Mouse (Mus musculus) heart, adult 9 months (tissue): ENCODE data around the gene Tnni2.

ENCODE experiments used
- DNase-seq, 2 experiments: peaks; one replicate each; pipeline ENCODE4 v3.0.0; 2022; ENCODE audit warnings: low spot score in 2 of 2

Gene Tnni2

DNA sequence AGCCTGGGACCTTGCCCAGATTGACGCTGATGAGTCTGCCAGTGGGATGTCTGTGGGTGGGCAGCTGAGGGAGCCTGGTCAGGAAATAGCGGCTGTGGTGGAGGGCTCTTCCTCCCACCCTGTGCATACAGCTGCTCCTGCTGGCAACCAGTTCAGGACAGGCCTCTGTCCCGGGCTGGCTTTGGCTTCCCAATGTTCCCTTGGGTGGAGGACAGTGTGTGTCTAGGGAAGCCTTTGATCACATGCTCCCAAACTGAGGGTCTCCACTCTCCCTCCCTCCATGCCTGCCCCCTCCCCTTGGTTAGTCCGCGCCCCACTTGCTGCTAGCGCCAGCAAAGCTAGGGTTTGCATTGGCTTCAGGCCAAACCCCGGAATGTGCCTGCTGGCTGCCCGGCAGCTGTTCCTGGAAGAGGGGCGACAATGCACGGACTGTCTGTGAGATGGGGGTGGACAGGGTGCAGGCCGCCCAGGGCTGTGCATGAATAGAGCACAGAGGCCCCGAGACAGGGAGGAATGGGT, 11.4 kb upstream of the Tnni2 start:
- DNase-seq, result no peak

- no peak for DNase-seq
Observed at GRCm38 (mm10) chr7:142431106-142431505, 10.5 kb upstream of the Tnni2 start.

DNA sequence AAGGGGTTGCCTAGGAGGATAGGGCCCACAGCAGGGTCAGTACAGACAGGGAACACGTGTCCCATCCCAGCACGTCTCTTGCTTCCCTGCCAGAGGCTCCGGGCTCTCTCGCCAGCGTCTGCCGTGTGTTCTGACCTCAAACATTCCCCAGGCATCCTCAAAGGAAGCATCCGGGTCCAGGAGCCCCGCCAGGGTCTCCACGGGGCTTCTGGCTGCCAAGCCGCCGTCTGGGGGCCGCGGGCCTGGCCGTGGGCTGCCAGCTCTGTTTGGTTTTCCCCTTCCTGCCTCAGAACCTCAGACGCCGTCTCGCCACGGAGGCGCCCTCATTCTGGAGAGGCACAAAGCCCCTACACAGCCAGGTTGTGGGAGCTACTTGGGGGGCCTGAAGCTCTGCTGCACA, 8.0 kb upstream of the Tnni2 start:
- no peak for DNase-seq

DNA sequence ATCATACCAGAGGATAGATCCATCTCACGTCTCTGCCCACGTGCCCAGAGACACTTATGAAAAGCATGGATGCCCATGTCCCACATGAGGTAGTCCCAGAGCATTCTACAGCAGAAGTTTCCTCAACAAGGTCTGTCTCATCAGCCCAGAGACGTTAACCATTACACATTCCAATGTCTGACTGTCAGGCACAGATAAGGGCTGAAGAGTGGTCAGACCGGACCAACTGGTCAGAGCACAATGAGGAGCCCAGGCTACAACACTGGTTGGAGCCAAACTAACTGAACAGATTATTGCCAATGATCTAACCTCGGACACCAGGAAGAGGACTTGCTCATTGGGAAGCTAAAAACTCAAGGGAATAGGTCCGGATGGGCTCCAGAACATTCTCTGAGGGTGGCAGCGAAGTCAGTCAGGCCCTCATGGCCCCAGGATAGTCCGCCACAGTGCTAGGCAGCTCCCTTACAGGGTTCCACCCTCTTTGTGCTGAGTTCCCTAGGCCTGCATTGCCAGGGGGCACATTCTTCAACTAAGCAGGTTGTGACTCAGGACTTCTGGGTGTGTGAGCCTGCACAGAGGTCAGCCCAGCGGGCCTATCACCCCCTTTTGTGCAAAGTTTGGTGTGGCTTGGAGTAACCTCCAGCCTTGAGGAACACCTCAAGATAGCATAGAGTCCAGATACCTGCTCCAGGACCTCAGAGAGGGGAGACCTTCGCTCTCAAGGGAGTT, 7.3 kb upstream of the Tnni2 start, which contains the start of gene Syt8:
Gene Syt8 (plus strand): TSS at position 714 of the 729 bp plus-strand sequence.
- DNase-seq, result no peak

DNA sequence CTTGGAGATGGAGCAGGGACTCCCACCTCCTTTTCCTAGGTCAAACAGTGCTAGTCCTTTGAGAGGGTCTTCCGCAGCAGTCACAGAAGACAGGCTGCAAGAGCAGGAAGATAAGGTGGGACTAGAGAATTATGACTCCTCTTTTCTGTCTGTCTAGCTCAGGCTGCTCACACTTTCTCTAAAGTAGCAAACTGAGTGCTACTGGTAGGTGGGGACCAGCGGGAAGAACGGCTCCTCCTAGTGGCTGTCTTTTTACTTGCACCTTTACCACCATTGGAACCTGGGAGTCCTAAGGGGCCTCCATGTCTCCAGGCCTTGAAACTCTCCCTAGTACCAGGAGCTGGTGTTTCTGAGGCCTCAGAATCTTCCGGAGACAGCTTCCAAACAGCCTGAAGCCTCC, 6.1 kb upstream of the Tnni2 start:
- DNase-seq, result peak; percentile 66 to 75

GRCm38 (mm10) chr7:142437324-142437723, 4.3 kb upstream of the Tnni2 start:
- DNase-seq, result no peak

GRCm38 (mm10) chr7:142439966-142440365, 1.6 kb upstream of the Tnni2 start:
- DNase-seq, result no peak

DNA sequence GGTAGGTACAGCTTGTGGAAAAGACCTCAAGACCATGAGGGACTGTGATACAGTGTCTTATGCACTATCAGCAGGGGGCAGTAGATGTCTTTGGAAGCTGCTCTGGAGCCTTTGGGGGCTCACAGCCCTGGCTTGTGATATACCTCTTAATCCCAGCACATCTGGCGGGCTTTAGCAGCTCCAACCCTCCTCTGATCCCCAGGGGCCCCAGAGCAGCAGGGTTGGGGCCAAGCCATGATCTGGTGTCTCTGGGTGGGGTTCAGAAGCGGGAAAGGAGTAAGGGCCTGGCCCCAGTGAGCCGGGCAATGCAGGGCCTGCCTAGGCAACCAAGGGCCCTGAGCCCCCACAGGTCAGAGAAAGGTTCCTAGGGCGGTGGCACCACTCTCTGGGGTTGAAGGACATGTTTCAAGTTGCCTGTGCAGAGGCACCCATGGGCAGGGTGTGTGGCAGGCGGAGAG, 922 bp upstream of the Tnni2 start:
- DNase-seq, result peak; percentile 59 to 71

DNA sequence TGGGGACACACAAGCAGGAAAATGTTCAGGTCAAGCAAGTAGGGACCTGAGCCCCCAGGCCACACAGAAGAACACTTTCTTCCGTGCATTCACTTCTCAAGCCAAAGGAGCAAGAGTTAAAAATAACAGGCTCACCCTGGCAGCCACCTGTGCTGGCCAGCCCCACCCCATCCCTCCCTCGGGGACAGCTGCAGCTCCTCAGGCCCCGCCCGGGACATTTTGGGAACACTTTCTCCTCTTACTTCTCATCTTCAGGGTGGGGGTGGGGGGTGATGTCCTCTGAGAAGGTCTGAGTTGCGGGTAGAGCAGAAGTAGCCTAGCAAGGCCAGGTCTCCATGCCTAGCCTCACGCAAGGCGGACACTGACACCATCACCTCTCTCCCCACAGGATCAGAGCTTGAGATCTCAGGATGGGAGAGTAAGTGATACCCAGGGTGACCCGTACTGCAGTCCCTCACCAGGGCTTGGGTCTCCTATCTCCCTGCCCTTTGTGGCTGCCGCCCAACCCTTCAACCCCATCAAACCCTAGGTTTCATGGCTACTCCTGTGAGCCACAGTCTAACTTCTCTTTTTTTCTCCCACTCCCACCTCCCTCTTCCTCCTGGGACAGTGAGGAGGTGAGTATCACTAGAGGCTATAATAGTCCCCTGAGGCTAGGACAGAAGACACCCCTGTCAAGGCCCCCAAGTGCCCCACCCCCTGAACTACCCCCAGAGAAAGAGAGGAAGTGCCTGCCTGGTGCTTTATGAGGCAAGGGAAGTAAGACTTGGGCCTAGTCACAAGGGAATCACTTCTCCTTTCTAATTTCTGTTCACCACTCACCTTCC, 686 bp downstream of the Tnni2 start:
- DNase-seq, result no peak

- no peak for DNase-seq
Observed at GRCm38 (mm10) chr7:142442908-142443420, 1.4 kb downstream of the Tnni2 start.

DNA sequence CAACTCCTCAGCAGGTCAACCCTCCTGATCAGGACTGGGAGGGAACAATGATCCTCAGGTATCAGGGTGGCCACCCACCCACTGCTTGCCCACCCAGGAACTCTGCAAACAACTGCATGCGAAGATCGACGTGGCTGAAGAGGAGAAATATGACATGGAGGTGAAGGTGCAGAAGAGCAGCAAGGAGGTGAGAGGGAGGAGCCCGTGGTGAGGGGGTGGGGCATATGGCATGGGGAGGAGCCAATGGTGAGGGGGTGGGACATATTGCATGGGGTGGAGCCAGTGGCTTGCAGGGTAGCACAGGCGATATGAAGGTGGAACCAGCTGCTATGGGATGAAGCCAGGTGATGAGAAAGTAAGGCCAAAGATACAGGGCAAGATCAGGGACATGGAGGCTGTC, 1.9 kb downstream of the Tnni2 start:
- no peak for DNase-seq

- no peak for DNase-seq
Observed at GRCm38 (mm10) chr7:142444171-142444570, 2.6 kb downstream of the Tnni2 start.

DNA sequence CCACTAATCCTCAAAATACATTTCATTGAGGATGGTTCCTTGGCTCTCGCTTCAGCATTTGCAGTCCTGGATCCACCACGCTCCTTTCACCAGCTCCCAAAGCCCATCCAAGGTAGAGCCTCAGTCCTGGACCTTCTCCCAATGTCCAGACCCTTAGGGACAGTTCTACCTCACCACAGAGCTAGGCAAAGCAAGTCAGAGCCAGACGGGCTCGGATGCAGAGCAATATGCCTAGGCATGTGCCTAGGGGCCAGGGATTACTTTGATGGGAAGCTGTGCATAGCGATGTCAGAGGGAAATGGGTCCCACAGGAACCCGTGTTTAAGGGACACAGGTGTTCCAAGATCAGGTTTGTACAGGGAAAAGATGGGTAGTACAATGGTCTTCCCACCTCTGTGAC, 3.7 kb downstream of the Tnni2 start:
- DNase-seq, result no peak

GRCm38 (mm10) chr7:142446264-142446663, 4.7 kb downstream of the Tnni2 start:
- DNase-seq, result no peak

DNA sequence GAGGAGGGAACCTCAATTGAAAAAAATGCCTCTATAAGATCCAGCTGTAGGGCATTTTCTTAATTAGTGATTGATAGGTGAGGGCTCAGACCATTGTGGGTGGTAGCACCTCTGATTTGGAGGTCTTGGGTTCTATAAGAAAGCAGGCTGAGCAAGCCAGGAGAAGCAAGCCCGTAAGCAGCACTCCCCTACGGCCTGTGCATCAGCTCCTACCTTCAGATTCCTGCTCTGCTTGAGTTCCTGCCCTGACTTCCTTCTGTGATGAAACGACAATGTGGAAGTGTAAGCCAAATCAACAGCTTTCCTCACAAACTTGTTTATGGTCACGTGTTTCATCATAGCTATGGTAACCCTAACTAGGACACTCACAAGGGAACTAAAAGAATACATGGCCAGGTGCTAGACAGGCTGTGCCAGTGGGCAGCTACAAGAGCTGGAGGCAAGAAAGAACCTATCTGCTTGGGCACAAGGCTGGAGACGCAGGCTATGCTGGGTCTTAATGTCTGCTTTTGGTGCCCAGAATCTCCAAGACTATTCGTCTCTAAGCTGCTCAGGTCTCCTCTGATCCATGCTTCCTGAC, 7.5 kb downstream of the Tnni2 start:
- no peak for DNase-seq

DNA sequence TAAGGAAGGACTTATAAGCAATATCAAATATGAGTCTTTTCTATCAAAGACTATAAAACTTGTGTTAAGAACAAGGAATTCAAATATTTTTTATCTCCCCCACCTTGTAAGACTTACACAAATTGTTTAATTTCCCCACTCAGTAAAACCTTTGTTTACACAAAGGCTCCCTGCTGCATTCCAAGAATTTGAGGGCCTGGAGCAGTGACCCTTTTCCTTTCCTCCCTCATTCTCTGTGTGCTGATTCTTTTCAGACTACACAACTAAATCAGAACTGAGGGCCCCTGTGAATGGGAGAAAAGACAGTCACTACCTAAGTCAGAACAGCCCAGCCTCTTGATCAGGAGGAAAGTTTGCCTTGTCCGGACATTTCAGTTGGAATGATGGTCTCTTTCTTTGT, 13.1 kb downstream of the Tnni2 start:
- no peak for DNase-seq

DNA sequence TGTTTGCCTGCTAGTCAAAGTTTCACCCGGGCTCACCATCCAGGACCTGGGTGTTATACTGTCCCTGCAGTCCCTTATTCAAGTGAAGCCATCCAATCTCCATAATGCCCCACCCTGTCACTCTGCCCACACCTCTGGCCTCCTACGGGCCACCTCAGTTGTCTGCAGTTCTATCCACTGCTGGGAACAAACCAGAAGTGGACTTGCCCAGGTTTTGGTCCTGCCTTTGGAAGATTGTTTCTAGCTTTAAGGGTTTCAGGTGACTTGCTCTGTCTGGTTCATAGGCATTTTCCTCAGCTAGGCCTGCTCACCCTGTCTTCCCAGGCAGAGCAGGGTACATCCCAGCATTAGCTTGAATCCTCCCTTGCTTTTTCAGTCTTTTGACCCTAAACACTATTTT, 13.6 kb downstream of the Tnni2 start:
- DNase-seq, result no peak

- DNase-seq, result no peak
Observed at GRCm38 (mm10) chr7:142456806-142457205, 15.2 kb downstream of the Tnni2 start.

DNA sequence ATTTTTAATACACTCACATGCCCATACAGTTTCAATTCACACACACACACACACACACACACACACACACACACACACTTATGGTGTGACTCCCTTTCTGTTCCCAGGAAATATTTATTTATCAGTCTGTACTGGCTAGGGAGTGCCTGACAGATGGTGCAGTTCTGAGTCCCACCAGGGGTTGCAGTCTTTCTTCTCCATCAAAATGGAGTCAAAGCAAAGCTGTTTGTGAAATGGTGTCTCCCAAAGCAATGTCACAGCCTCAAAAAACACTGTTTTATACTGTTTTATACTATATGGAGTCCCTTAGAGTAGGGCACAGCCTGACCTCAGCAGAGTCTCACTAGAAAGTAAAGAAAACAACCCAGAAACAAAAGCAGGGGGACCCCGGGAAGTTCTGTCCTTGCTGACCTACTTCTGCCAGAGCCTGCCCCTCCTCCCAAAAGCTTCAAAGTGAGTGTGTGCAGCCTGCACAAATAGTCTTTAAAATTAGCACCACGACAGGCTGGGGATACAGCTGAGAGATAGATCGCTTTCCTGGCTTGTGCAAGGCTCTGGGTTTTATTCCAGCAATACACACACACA, 15.7 kb downstream of the Tnni2 start:
- DNase-seq, result peak in 1 of 2 experiments; percentile 56

- DNase-seq, result no peak
Observed at GRCm38 (mm10) chr7:142458026-142458425, 16.4 kb downstream of the Tnni2 start.

DNA sequence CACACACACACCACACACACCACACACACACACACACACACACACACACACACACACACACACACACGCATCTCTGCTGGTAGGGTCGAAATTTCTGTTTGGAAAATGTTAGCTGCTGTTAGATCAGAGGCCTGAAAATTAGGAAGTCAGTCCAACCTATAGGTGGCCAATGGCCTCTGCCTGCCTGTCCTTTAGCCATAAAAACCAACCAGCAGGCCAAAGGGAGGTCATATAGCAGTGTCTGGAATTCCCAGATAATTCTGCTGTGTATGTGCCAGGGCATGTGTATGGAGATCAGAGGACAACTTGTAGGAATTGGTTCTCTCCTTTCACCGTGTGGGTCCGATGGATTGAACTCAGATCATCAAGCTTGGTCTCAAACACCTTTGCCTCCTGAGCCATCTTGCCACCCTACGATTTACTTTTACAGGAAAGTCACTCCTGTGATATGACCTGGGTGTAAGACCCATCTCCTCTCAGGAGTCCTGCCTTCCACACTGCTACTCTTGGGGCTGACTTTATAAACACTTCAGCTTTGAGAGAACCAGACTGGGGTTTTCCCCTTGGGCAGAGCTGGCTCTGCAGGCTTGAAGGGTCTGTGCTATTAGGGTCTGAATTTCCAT, 17.2 kb downstream of the Tnni2 start:
- DNase-seq, result no peak
